Mouse (Mus musculus) CH12.LX (cell line): Measurements from ENCODE around the gene Col24a1. TPM values are rescaled to one million over a fixed set of nuclear protein-coding genes. Genes with fewer than 3 reads are reported as not detected.

ENCODE experiments used
- DNase-seq: peaks from one replicate; pipeline ENCODE4 v3.0.0-alpha.2; 2013; ENCODE audit errors: extremely low read depth
- H3K27ac ChIP-seq: 2 replicates; pipeline ENCODE4 v1.5.1; 2012; ENCODE audit warnings: low read depth, mild to moderate bottlenecking, control low read depth, moderate library complexity; ENCODE audit not compliant: insufficient read depth
- H3K27me3 ChIP-seq: replicated peaks from 2 replicates; pipeline ENCODE3; 2012; ENCODE audit warnings: inconsistent platforms
- H3K36me3 ChIP-seq, 2 experiments: replicated peaks in 1 of 2; 2 replicates each; pipeline versions ENCODE3 to v1.6.1; 2012; ENCODE audit warnings: inconsistent platforms in 1 of 2, low read length in 1 of 2, mild to moderate bottlenecking in 1 of 2, mixed read lengths in 1 of 2, moderate library complexity in 1 of 2; ENCODE audit not compliant: control insufficient read depth in 1 of 2, insufficient read depth in 1 of 2
- H3K4me1 ChIP-seq, 2 experiments: 2 replicates each; pipeline ENCODE4 v1.6.1; 2012; ENCODE audit warnings: inconsistent platforms in 1 of 2, moderate library complexity in 1 of 2; ENCODE audit not compliant: insufficient read depth in 2 of 2, control insufficient read depth in 1 of 2
- H3K4me2 ChIP-seq: 2 replicates; pipeline ENCODE4 v1.6.1; 2012; ENCODE audit warnings: low read depth, mild to moderate bottlenecking, control low read depth; ENCODE audit not compliant: poor library complexity, insufficient read depth, severe bottlenecking
- H3K4me3 ChIP-seq, 3 experiments: fragments of 150-350 bp in 1 of 3; sonication (generic) in 1 of 3; replicated peaks in 1 of 3; 2 replicates each; pipeline versions ENCODE3 to v1.5.1; 2011 to 2012; ENCODE audit warnings: low read depth in 2 of 3, low read length in 2 of 3, mild to moderate bottlenecking in 2 of 3, moderate library complexity in 2 of 3, control low read depth in 1 of 3, improper control_type of control experiment in 1 of 3, inconsistent platforms in 1 of 3, mixed read lengths in 1 of 3; ENCODE audit not compliant: poor library complexity in 1 of 3
- H3K79me2 ChIP-seq: replicated peaks from 2 replicates; pipeline ENCODE4 v1.6.1; 2012; ENCODE audit warnings: mild to moderate bottlenecking, moderate library complexity; ENCODE audit not compliant: control insufficient read depth, poor library complexity, insufficient read depth, severe bottlenecking; ENCODE audit errors: extremely low read depth
- H3K9ac ChIP-seq: 2 replicates; pipeline ENCODE4 v1.6.1; 2012; ENCODE audit warnings: low read depth, mild to moderate bottlenecking, control low read depth, moderate library complexity; ENCODE audit not compliant: insufficient read depth
- H3K9me3 ChIP-seq: replicated peaks from 2 replicates; pipeline ENCODE3; 2012; ENCODE audit warnings: low read length, inconsistent platforms, mixed read lengths
- BHLHE40 ChIP-seq: IDR thresholded peaks from 2 replicates; pipeline ENCODE4 v1.6.1; 2011; ENCODE audit warnings: mild to moderate bottlenecking, low read depth, low read length, improper control_type of control experiment
- ELF1 ChIP-seq: IDR thresholded peaks from 2 replicates; pipeline ENCODE4 v1.6.1; 2014; ENCODE audit warnings: low read depth, mild to moderate bottlenecking, inconsistent platforms, low read length, improper control_type of control experiment
- IRF4 ChIP-seq: IDR thresholded peaks from 2 replicates; pipeline ENCODE4 v1.6.1; 2014; ENCODE audit warnings: low read depth, mild to moderate bottlenecking, inconsistent platforms, low read length, improper control_type of control experiment
- JUND ChIP-seq: conservative IDR thresholded peaks from 2 replicates; pipeline ENCODE4 v1.6.1; 2011; ENCODE audit warnings: low read depth, low read length, improper control_type of control experiment
- KAT2A ChIP-seq: IDR thresholded peaks from 2 replicates; pipeline ENCODE4 v1.6.1; 2012; ENCODE audit warnings: low read length, improper control_type of control experiment, inconsistent platforms; ENCODE audit not compliant: insufficient replicate concordance
- MYC ChIP-seq: IDR thresholded peaks from 2 replicates; pipeline ENCODE4 v1.6.1; 2011; ENCODE audit warnings: low read depth, mild to moderate bottlenecking, improper control_type of control experiment, low read length
- NRF1 ChIP-seq: IDR thresholded peaks from 2 replicates; pipeline ENCODE4 v1.6.1; 2014; ENCODE audit warnings: low read depth, mild to moderate bottlenecking, inconsistent platforms, low read length, improper control_type of control experiment, moderate library complexity
- PAX5 ChIP-seq: IDR thresholded peaks from 2 replicates; pipeline ENCODE4 v1.6.1; 2012; ENCODE audit warnings: low read length, inconsistent platforms, mixed read lengths
- POLR2A ChIP-seq: IDR thresholded peaks from 2 replicates; pipeline ENCODE4 v1.6.1; 2011; ENCODE audit warnings: low read depth, mild to moderate bottlenecking, improper control_type of control experiment, low read length
- POLR2AphosphoS2 ChIP-seq: IDR thresholded peaks from 2 replicates; pipeline ENCODE4 v1.6.1; 2011; ENCODE audit warnings: low read depth, low read length, improper control_type of control experiment
- TCF12 ChIP-seq: IDR thresholded peaks from 2 replicates; pipeline ENCODE4 v1.6.1; 2014; ENCODE audit warnings: low read depth, mild to moderate bottlenecking, inconsistent platforms, low read length, improper control_type of control experiment
- USF2 ChIP-seq: conservative IDR thresholded peaks from 2 replicates; pipeline ENCODE4 v1.6.1; 2011; ENCODE audit warnings: low read depth, low read length, improper control_type of control experiment
- ZKSCAN1 ChIP-seq: IDR thresholded peaks from 2 replicates; pipeline ENCODE4 v1.6.1; 2012; ENCODE audit warnings: low read depth, inconsistent platforms, low read length, improper control_type of control experiment, borderline replicate concordance
- ZNF384 ChIP-seq: IDR thresholded peaks from 2 replicates; pipeline ENCODE4 v1.6.1; 2012; ENCODE audit warnings: low read depth, low read length, improper control_type of control experiment, inconsistent platforms
- dilution Hi-C: fragments of 300-500 bp; cut with MboI; formaldehyde crosslinking; loops from 2 replicates; pipeline ENCODE4 v1.14.3; 2020; ENCODE audit warnings: low sequenced_read_pairs; ENCODE audit not compliant: extremely low pct_unique_long_range_greater_than_20kb, extremely low pct_ligation_motif_present
- in situ Hi-C: fragments of 300-500 bp; cut with MboI; formaldehyde crosslinking; loops from 3 replicates; pipeline ENCODE4 v1.14.3; 2019; ENCODE audit warnings: low sequenced_read_pairs, low pct_ligation_motif_present, low pct_unique_long_range_greater_than_20kb, mixed read lengths
- polyA plus RNA-seq: library from polyadenylated mRNA; unstranded; fragments of >175 nt; gene quantifications from 2 replicates; pipeline ENCODE4 v1.2.1, GENCODE M21; 2012; ENCODE audit warnings: low read depth; ENCODE audit not compliant: insufficient read length
- total RNA-seq, 2 experiments: library from RNA; depleted of rRNA; stranded (reverse); fragments of 300-350 nt in 1 of 2; fragments of >200 nt in 1 of 2; gene quantifications; 2 replicates each; pipeline ENCODE4 v1.2.3; 2012 to 2014

Col24a1 gene
- total and polyA plus RNA-seq, 3 experiments: 0.10 TPM; not detected in 2

GRCm38 (mm10) chr3:145337161-145337560 lies 44.9 kb downstream of the Col24a1 start:
- H3K27ac ChIP-seq: no peak overlapping the region
- H3K4me3 ChIP-seq: no peak overlapping the region
- H3K79me2 ChIP-seq: no peaks in the 10 kb centered on the region
- no peaks in the 10 kb centered on the region for H3K27me3 ChIP-seq
- H3K36me3 ChIP-seq: no peaks in the 10 kb centered on the region
- DNase-seq: no peak
- H3K4me1 ChIP-seq: no peaks in the 10 kb centered on the region
- in situ Hi-C loops (no loop called here), dilution Hi-C loops (no loop called here)
- H3K9me3 ChIP-seq: peaks cover 4% of the 10 kb centered on the region
- no peak overlapping the region for H3K4me2 ChIP-seq
- TF ChIP-seq POLR2A: no peak
- no peak overlapping the region for H3K9ac ChIP-seq

GRCm38 (mm10) chr3:145339851-145340499 lies 47.7 kb downstream of the Col24a1 start:
- Histone ChIP-seq H3K4me1 (no peaks in the 10 kb centered on the region), H3K4me2 (no peak overlapping the region), H3K27ac (no peak overlapping the region), H3K4me3 (no peak overlapping the region), H3K9ac (no peak overlapping the region), H3K36me3 (no peaks in the 10 kb centered on the region), H3K9me3 (peaks cover 4% of the 10 kb centered on the region), H3K27me3 (no peaks in the 10 kb centered on the region), H3K79me2 (no peaks in the 10 kb centered on the region)
- TF ChIP-seq KAT2A (no peak), USF2 (no peak)
- in situ Hi-C loops: no loop called here
- dilution Hi-C loops: no loop called here
- DNase-seq: no peak

GRCm38 (mm10) chr3:145348690-145349089 lies 56.4 kb downstream of the Col24a1 start:
- TF ChIP-seq MYC (no peak), BHLHE40 (no peak), ZNF384 (no peak), JUND (no peak), ELF1 (no peak), PAX5 (no peak), ZKSCAN1 (no peak), NRF1 (no peak), POLR2AphosphoS2 (no peak), IRF4 (no peak), POLR2A (no peak), TCF12 (no peak)
- TF ChIP-seq, all 38 proteins: peak for 0
- Histone ChIP-seq H3K27me3 (no peaks in the 10 kb centered on the region), H3K4me3 (no peak overlapping the region), H3K4me2 (no peak overlapping the region), H3K4me1 (no peaks in the 10 kb centered on the region), H3K9me3 (no peaks in the 10 kb centered on the region), H3K27ac (no peak overlapping the region), H3K79me2 (no peaks in the 10 kb centered on the region), H3K9ac (no peak overlapping the region), H3K36me3 (no peaks in the 10 kb centered on the region)
- dilution Hi-C loops: no loop called here
- DNase-seq: no peak
- in situ Hi-C loops: no loop called here
